Mouse (Mus musculus): ENCODE measurements at regions not wholly inside any gene's neighbourhood (a gene's known extent, or its start where the extent isn't known, plus 50 kb on each side); places are given as distances from the start of the nearest gene placed in this dataset.

DNA sequence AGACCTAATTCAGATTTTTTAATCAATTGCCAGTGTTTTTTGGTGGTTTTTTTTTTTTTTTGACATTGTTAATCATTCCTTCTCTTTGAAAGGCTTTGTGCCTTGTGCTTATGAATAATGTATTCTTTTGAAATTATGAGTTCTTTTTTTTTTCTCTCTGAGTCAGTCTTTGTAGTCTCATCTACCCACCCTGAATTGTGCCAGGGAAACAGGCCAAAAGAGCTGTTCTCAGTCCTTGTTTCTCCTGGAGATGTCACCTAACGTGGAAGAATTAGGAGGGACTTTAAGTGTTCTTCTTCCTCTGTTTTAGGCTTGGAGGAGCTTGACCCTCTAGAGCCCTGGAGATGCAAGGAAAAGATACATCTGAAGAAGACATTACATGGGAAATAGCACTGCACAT is 2012.6 kb downstream of the Poteg start:
- TF ChIP-seq CTCF (IDR thresholded peaks at IDR 0.05; ENCODE audit: borderline replicate concordance, extremely low read depth, insufficient read depth, insufficient read length) (no peak), POLR2A (IDR thresholded peaks at IDR 0.05; ENCODE audit: borderline replicate concordance, extremely low read depth, insufficient read depth, insufficient read length, poor library complexity, severe bottlenecking) (no peak)
- DNase-seq (ENCODE audit: low read depth), result peak; percentile 4

DNA sequence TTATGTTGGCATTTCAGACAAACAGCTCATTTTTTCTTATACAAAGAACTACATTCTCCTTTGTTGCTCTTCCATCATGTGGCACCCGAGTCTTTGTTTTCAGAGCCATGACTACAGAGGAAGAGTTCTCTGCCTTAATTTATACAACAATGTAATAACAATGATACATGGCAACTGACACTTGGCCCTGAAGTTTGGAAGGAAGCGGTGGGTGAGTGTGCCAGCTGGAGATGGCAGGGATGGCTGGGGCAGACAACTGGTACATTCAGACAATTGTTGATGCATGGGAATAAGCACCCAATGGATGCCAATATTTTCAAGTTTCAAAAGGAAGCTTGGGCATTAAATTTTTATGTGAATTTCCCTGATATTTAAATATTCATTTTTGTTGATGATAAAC is 2045.5 kb downstream of the Poteg start:
- DNase-seq (ENCODE audit: low read depth), result no peak
- TF ChIP-seq POLR2A (IDR thresholded peaks at IDR 0.05; ENCODE audit: borderline replicate concordance, extremely low read depth, insufficient read depth, insufficient read length, poor library complexity, severe bottlenecking) (no peak), CTCF (IDR thresholded peaks at IDR 0.05; ENCODE audit: borderline replicate concordance, extremely low read depth, insufficient read depth, insufficient read length) (no peak)

DNA sequence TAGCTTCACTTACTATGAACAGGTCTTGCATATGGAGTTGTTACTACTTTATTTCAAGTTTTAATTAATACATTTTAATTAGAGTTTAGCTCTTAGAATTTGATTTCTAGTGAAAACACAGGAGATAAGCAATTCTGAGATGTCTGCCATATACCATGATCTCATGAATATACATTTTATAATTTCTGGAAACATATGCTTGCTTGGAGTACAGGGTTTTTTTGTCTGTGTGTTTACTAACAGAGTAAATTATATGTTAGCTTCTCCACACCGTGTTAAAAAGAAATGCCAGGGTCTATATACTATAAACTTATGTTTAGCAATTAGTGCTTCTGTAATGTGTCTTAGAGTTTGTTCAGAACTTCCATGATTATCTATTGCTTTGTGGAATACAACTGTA is 2079.9 kb downstream of the Poteg start:
- no peak for TF ChIP-seq CTCF (IDR thresholded peaks at IDR 0.05; ENCODE audit: borderline replicate concordance, extremely low read depth, insufficient read depth, insufficient read length)
- TF ChIP-seq POLR2A (IDR thresholded peaks at IDR 0.05; ENCODE audit: borderline replicate concordance, extremely low read depth, insufficient read depth, insufficient read length, poor library complexity, severe bottlenecking), result no peak
- no peak for DNase-seq (ENCODE audit: low read depth)

DNA sequence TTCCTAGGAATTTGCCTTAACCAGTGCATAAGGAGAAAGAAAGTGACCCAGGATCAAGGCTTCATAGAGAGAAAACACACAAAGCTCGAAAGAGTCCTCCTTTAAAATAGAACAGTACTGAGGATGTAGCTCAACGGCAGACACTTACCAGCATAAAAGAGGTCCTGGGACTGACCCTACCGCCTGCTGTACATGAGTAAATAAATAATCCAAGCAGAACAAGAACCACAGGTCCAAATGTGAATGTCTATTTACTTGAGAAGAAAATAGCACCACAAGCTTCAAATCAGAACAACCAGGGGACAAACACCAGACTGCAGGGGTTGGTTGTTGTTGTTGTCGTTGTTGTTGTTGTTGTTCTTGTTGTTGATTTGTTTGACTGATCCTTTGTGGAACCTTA is 2084.1 kb downstream of the Poteg start:
- TF ChIP-seq POLR2A (IDR thresholded peaks at IDR 0.05; ENCODE audit: borderline replicate concordance, extremely low read depth, insufficient read depth, insufficient read length, poor library complexity, severe bottlenecking), result no peak
- no peak for TF ChIP-seq CTCF (IDR thresholded peaks at IDR 0.05; ENCODE audit: borderline replicate concordance, extremely low read depth, insufficient read depth, insufficient read length)
- DNase-seq (ENCODE audit: low read depth), result no peak

DNA sequence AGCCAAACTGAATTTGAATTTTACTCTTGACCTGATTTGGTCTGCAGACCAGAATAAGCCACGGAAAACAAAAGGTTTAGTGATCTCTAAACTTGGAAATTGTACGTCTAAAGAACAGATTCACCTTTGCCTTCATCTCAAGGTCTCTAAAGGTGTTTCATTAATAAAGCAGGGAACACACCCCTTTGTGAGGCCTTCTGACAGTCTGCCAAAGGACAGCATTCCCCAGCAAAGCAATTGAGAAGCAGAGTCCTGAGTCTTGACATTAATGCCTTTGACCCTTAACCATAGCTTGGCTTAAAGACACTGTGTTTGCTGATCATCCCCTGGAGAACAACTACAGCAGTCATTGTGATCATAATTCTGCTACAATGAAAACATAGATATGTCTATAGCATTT is 2090.5 kb downstream of the Poteg start:
- no peak for TF ChIP-seq CTCF (IDR thresholded peaks at IDR 0.05; ENCODE audit: borderline replicate concordance, extremely low read depth, insufficient read depth, insufficient read length)
- no peak for DNase-seq (ENCODE audit: low read depth)

DNA sequence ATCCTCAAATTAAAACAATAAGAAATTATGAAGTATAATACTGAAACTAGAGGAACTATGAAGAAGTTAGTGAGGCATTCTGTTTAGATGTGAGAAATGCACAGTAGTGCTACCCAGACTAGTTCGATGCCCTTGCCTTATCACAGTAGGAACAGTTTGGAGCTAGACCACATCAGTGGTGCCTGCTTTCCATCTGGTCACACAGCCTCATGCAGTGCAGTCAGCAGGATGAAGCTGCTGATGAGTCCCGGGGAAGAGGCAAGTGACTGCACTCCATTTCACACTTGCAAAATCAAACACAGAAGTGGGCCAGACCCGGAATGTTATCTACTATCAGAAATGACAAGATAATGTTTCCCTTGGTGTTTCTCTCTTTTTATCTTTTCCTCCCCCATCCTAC is 2092.4 kb downstream of the Poteg start:
- TF ChIP-seq POLR2A (IDR thresholded peaks at IDR 0.05; ENCODE audit: borderline replicate concordance, extremely low read depth, insufficient read depth, insufficient read length, poor library complexity, severe bottlenecking) (no peak), CTCF (IDR thresholded peaks at IDR 0.05; ENCODE audit: borderline replicate concordance, extremely low read depth, insufficient read depth, insufficient read length) (no peak)
- no peak for DNase-seq (ENCODE audit: low read depth)

DNA sequence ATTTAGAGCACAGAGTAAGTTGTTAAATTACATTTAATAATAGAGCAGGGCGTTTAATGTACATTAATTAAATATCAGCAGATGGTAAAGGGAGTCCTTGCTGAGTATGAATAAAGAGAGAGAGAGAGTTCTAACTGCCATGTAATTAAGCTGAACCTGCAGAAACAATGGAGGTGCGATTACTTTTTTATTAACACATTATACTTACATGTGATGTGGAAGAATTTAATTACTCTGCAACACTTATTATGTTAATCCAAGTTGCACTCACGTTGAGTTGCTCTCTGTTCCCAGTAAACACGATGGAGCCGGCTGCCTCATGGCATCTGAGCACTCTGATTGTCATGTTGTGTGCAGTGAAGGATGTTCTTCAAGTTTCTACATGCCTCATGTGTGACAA is 2096.7 kb downstream of the Poteg start:
- TF ChIP-seq CTCF (IDR thresholded peaks at IDR 0.05; ENCODE audit: borderline replicate concordance, extremely low read depth, insufficient read depth, insufficient read length) (no peak), POLR2A (IDR thresholded peaks at IDR 0.05; ENCODE audit: borderline replicate concordance, extremely low read depth, insufficient read depth, insufficient read length, poor library complexity, severe bottlenecking) (no peak)
- DNase-seq (ENCODE audit: low read depth), result peak; percentile 92

DNA sequence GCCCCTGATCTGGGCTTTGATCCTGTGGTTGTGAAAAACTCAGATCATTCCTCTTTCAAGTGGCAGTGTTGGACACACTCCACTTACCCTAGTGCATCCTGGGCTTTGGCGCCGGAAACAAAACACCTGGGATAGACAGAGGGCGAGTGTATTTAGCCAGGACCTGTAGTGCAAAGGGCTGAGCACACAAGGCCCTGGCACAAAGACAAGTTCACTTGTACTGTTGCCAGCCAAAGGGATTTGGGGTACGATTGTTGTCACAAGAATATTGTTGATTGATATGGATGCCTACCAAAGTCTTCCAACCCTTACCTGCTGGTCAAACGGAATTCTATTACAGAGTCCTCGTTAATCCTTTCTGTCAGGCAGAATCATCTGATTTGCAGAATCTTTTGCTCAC is 2138.2 kb downstream of the Poteg start:
- peak; percentile 14 for DNase-seq (ENCODE audit: low read depth)
- TF ChIP-seq POLR2A (IDR thresholded peaks at IDR 0.05; ENCODE audit: borderline replicate concordance, extremely low read depth, insufficient read depth, insufficient read length, poor library complexity, severe bottlenecking) (no peak), CTCF (IDR thresholded peaks at IDR 0.05; ENCODE audit: borderline replicate concordance, extremely low read depth, insufficient read depth, insufficient read length) (no peak)

DNA sequence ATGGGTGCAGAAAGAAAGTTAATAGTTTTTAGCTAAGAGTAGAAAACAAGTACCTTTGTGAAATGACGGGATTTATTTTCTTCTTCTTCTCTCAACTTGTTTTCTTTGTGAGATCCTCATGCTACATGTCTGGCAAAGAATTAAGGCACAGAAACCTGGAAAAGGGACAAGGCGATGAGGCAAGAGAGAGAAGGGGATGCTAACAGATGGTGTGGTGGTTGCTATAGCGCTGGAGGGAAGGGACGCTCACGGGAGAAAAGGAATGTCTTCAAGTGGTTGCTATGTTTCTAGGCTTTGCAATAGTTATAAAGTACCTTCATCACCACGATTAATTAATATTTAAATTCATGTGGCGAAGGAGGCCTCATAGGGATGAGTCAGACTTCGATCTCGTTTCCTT is 2146.7 kb downstream of the Poteg start:
- no peak for TF ChIP-seq CTCF (IDR thresholded peaks at IDR 0.05; ENCODE audit: borderline replicate concordance, extremely low read depth, insufficient read depth, insufficient read length)
- TF ChIP-seq POLR2A (IDR thresholded peaks at IDR 0.05; ENCODE audit: borderline replicate concordance, extremely low read depth, insufficient read depth, insufficient read length, poor library complexity, severe bottlenecking), result no peak
- peak; percentile 53 for DNase-seq (ENCODE audit: low read depth)

DNA sequence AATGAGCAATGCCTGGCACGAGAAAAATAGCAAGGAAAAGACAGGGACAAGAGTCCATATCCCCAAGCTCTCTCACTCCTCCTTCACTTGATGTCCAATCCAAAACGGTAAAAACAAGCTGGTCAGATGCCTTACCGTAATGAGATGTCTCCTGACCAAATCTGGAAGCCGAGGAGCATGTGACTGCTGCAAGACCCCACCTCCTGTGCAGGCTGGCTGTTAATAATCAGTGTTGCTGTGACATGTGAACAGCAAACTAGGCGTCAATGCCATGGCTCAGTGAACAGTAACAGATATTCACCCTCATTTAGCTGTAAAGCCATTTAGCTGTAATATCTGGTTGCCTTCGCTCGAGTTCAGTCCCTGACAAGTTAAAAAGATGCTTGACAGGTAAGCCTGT is 2166.6 kb downstream of the Poteg start:
- peak; percentile 49 for DNase-seq (ENCODE audit: low read depth)
- TF ChIP-seq POLR2A (IDR thresholded peaks at IDR 0.05; ENCODE audit: borderline replicate concordance, extremely low read depth, insufficient read depth, insufficient read length, poor library complexity, severe bottlenecking) (no peak), CTCF (IDR thresholded peaks at IDR 0.05; ENCODE audit: borderline replicate concordance, extremely low read depth, insufficient read depth, insufficient read length) (no peak)

DNA sequence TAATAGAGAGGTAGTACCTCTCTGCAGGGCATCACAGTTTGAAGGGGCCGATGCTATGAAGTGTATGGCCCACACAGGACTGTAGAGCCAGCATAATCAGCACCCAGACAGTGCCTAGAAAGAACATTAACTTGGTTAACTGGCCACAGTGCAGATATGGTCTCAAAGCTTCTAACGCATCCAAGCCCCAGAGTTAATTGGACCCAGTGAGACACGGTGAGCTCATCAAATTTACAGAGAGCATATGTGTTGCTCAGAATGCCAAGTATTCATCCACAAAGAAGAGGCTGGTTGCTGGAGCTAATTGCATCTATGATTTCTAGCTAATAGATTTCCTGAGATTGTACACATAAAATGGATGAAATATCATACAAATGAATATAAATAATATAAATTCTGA is 2214.1 kb downstream of the Poteg start:
- peak; percentile 83 for DNase-seq (ENCODE audit: low read depth)
- no peak for TF ChIP-seq POLR2A (IDR thresholded peaks at IDR 0.05; ENCODE audit: borderline replicate concordance, extremely low read depth, insufficient read depth, insufficient read length, poor library complexity, severe bottlenecking)
- no peak for TF ChIP-seq CTCF (IDR thresholded peaks at IDR 0.05; ENCODE audit: borderline replicate concordance, extremely low read depth, insufficient read depth, insufficient read length)

DNA sequence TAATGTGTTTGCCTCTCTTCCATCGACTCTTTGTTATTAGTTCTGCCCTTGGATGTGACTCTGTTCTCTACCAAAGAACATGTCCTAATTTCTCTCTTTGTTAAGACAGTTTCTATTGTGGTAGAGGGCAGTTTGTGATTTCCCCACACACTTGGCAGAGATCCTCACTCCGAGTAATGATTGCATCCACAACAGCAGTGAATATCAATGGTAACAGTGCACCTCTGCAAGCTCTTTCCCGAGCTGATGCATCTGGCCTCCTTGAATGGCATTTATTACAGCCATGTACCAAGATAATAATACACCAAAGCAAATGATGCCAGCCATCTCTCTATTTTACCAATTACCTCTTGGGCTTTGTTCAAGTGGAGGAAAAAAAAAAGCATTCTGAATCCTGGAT is 2228.4 kb downstream of the Poteg start:
- TF ChIP-seq CTCF (IDR thresholded peaks at IDR 0.05; ENCODE audit: borderline replicate concordance, extremely low read depth, insufficient read depth, insufficient read length), result no peak
- no peak for TF ChIP-seq POLR2A (IDR thresholded peaks at IDR 0.05; ENCODE audit: borderline replicate concordance, extremely low read depth, insufficient read depth, insufficient read length, poor library complexity, severe bottlenecking)
- peak; percentile 65 for DNase-seq (ENCODE audit: low read depth)

DNA sequence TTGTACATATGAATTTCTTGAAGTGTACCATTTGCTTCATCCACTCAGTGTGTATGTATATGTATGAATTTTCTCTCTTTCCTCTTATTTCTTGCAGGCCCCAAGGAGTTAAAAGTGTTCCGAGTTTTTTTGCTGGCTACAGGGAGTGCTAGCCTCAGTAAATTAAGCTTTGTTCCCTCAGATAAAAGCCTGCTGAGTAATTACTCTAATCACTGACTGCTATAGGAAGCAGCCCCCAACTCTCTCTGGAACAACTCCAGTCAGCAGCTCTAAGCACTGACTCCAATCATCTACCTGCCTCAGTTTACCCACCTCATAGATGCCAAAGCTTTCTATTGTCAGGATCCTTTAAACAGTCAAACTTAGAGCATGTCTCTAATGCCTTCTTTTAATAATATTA is 2235.9 kb downstream of the Poteg start:
- TF ChIP-seq CTCF (IDR thresholded peaks at IDR 0.05; ENCODE audit: borderline replicate concordance, extremely low read depth, insufficient read depth, insufficient read length) (no peak), POLR2A (IDR thresholded peaks at IDR 0.05; ENCODE audit: borderline replicate concordance, extremely low read depth, insufficient read depth, insufficient read length, poor library complexity, severe bottlenecking) (no peak)
- DNase-seq (ENCODE audit: low read depth), result peak; percentile 59
